In the genomic region with DNA sequence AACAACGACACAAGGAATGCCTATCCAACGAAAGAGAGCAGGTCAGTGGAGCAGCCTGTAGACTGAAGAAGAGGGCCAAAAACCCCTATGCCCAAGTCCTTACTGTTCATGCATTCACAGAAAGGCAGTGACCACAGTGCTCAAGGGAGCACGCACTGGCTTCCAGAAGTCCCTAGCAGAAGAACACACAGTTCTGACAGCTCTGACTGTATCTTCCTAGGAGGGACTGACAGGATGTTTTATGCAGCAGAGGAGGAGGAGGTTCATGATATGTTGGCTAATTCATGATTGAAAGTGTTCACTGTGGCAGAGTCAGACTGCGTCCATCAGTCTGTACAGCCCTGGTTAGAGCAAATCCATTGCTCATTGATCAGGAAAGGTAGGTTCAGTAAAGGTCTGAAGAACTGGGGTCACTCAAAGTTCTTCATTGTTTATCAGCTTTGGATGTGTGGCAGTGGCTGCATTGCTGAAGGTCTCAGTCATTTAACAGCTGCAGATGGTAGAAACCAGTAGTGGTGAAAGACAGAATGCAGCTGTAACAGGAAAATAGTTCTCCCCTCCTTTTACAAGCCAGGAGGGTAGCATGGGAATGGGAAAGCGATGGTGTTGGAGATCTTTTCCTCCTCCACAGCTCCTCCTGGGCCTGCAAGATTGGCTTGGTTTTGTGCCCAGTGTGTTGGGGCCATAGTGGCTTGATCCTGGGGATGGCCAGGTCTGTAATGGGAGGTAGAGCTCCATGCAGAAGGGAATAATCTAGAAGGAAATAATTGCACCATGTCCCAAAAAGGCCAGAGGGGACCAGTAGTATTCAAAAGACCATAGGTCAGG, we compare ENCODE assay signal across 25 mouse cellular contexts.
DNase-seq lines count a peak whose midpoint lies in the region; ATAC-seq and TF ChIP-seq lines count a peak whose summit lies in the region.
"Had no signal": no experiment of that assay in that cellular context is flagged by ENCODE, and none has a peak within 500 bp of the region (broad histone marks: within the 10 kb centered on the region; RNA-seq: fewer than 3 reads in every experiment).

No protein-coding gene starts in this region.

- no peak for TF ChIP-seq CTCF in lung, adult 2 months (IDR thresholded peaks at IDR 0.05; ENCODE audit: insufficient read depth, low read length)

- no peak overlapping the region for H3K9ac ChIP-seq in heart, embryonic 11.5 days (ENCODE audit: low read depth, low read length)
- H3K9ac ChIP-seq in lung, embryonic 16.5 days (ENCODE audit: low read length) = no peak overlapping the region
- H3K9ac ChIP-seq: forebrain, embryonic 13.5 days; heart, embryonic 13.5 days; hindbrain, embryonic 12.5 days; hindbrain, embryonic 15.5 days had no signal

- no peaks in the 10 kb centered on the region for H3K36me3 ChIP-seq in heart, embryonic 11.5 days (ENCODE audit: control insufficient read depth, insufficient read depth, low read length)
- no peaks in the 10 kb centered on the region for H3K36me3 ChIP-seq in heart, embryonic 10.5 days
- no peaks in the 10 kb centered on the region for H3K36me3 ChIP-seq in lung, embryonic 16.5 days (ENCODE audit: control insufficient read depth, insufficient read depth, low read length)
- H3K36me3 ChIP-seq: forebrain, embryonic 10.5 days; G1E; heart, embryonic 13.5 days; hindbrain, embryonic 12.5 days; hindbrain, embryonic 15.5 days had no signal

- H3K4me1 ChIP-seq in heart, embryonic 11.5 days (ENCODE audit: control insufficient read depth, insufficient read depth, low read length) = no peaks in the 10 kb centered on the region
- H3K4me1 ChIP-seq in heart, embryonic 10.5 days = no peaks in the 10 kb centered on the region
- H3K4me1 ChIP-seq in lung, embryonic 16.5 days (replicated peaks; ENCODE audit: control insufficient read depth, insufficient read depth, low read length) = no peaks in the 10 kb centered on the region
- no peaks in the 10 kb centered on the region for H3K4me1 ChIP-seq in lung, adult 2 months (ENCODE audit: control insufficient read depth, insufficient read depth, low read length)
- H3K4me1 ChIP-seq: forebrain, embryonic 10.5 days; heart, embryonic 13.5 days; hindbrain, embryonic 12.5 days; hindbrain, embryonic 15.5 days had no signal

- no peak overlapping the region for H3K4me2 ChIP-seq in heart, embryonic 11.5 days
- H3K4me2 ChIP-seq in lung, embryonic 16.5 days (ENCODE audit: low read depth, low read length) = no peak overlapping the region
- H3K4me2 ChIP-seq: forebrain, embryonic 13.5 days; heart, embryonic 13.5 days; hindbrain, embryonic 12.5 days; hindbrain, embryonic 15.5 days had no signal

- peaks cover 4% of the 10 kb centered on the region; the same call in 1 of the 2 replicates for H3K27me3 ChIP-seq in heart, embryonic 11.5 days (ENCODE audit: control insufficient read depth, insufficient read depth, low read length)
- H3K27me3 ChIP-seq in heart, embryonic 10.5 days (ENCODE audit: insufficient read depth, poor library complexity, severe bottlenecking) = no peaks in the 10 kb centered on the region
- no peaks in the 10 kb centered on the region for H3K27me3 ChIP-seq in lung, embryonic 16.5 days (ENCODE audit: control insufficient read depth, insufficient read depth, low read depth, low read length)
- H3K27me3 ChIP-seq: CH12.LX; forebrain, embryonic 13.5 days; heart, embryonic 13.5 days; hindbrain, embryonic 12.5 days; hindbrain, embryonic 15.5 days had no signal

- TF ChIP-seq POLR2A in lung, adult 2 months (IDR thresholded peaks at IDR 0.05; ENCODE audit: borderline replicate concordance, extremely low read depth, low read depth, low read length) = no peak

- H3K9me3 ChIP-seq in heart, embryonic 11.5 days (replicated peaks; ENCODE audit: control insufficient read depth, low read length) = no peaks in the 10 kb centered on the region
- no peaks in the 10 kb centered on the region for H3K9me3 ChIP-seq in heart, embryonic 10.5 days
- no peaks in the 10 kb centered on the region for H3K9me3 ChIP-seq in lung, embryonic 16.5 days (ENCODE audit: control insufficient read depth, low read length)
- H3K9me3 ChIP-seq: forebrain, embryonic 10.5 days; forebrain, embryonic 13.5 days; heart, embryonic 13.5 days; hindbrain, embryonic 12.5 days; hindbrain, embryonic 15.5 days had no signal

- intact Hi-C loops in heart, postnatal 10 days (cut with DNase I) = no loop called here

- WGBS in heart, embryonic 11.5 days (ENCODE audit: insufficient replicate concordance) = 73% methylated on average over 5 of the region's 5 CpGs
- WGBS in heart, embryonic 10.5 days = 77% methylated on average over 5 of the region's 5 CpGs
- 70% methylated on average over 5 of the region's 5 CpGs for WGBS in lung, embryonic 16.5 days
- 70% methylated on average over 5 of the region's 5 CpGs for WGBS in lung, adult 2 months

- ATAC-seq in heart, embryonic 11.5 days (replicated peaks; ENCODE audit: insufficient number of reproducible peaks, low FRiP score, low TSS enrichment) = no peak
- peak; percentile 54; the same call in 1 of the 2 replicates for ATAC-seq in lung, embryonic 16.5 days (ENCODE audit: low read depth)
- ATAC-seq: forebrain, embryonic 13.5 days; forebrain, embryonic 16.5 days; Patski had no signal

- H3K27ac ChIP-seq in heart, embryonic 11.5 days (ENCODE audit: low read depth, low read length) = no peak overlapping the region
- H3K27ac ChIP-seq in heart, embryonic 10.5 days = no peak overlapping the region
- no peak overlapping the region for H3K27ac ChIP-seq in lung, embryonic 16.5 days (ENCODE audit: low read length)
- H3K27ac ChIP-seq: forebrain, embryonic 10.5 days; forebrain, embryonic 13.5 days; heart, embryonic 13.5 days; hindbrain, embryonic 12.5 days; hindbrain, embryonic 15.5 days had no signal

- peak; percentile 25 to 47 for DNase-seq in heart, adult 18-20 months
- peak; percentile 32 to 45 for DNase-seq in heart, postnatal 10 days
- DNase-seq in heart, embryonic 10.5 days (ENCODE audit: low spot score) = no peak
- no peak for DNase-seq in lung, adult 2 months
- DNase-seq in lung, postnatal 36 days = peak; percentile 28
- DNase-seq in lung, adult 18-20 months = no peak
- DNase-seq: adrenal gland, postnatal 10 days; adrenal gland, postnatal 36 days; B cell, adult 2 months; cerebellum, adult 18-20 months; cerebellum, adult 9-10 months; cerebellum, postnatal 14 days; gastrocnemius, postnatal 10 days; gastrocnemius, postnatal 36 days had no signal

- H3K4me3 ChIP-seq in heart, embryonic 11.5 days (ENCODE audit: low read depth, low read length) = no peak overlapping the region
- no peak overlapping the region for H3K4me3 ChIP-seq in heart, embryonic 10.5 days
- H3K4me3 ChIP-seq in lung, embryonic 16.5 days (ENCODE audit: low read length) = no peak overlapping the region
- no peak overlapping the region for H3K4me3 ChIP-seq in lung, adult 2 months (replicated peaks; ENCODE audit: extremely low read depth, low read depth, low read length)
- H3K4me3 ChIP-seq: forebrain, embryonic 10.5 days; forebrain, embryonic 13.5 days; heart, embryonic 13.5 days; hindbrain, embryonic 12.5 days; hindbrain, embryonic 15.5 days had no signal

Comparison
In these comparisons a context has a peak if more than half of its experiments do, and no peak if none do; other contexts are left out.
1. DNase-seq: peak in heart, adult 18-20 months (2 of 2), heart, postnatal 10 days (2 of 2) and lung, postnatal 36 days (single experiment); none in heart, embryonic 10.5 days (single experiment), lung, adult 2 months (single experiment) and lung, adult 18-20 months (0 of 2).